Mouse (Mus musculus) C2C12 (cell line): ENCODE measurements around the gene Dyrk3. TPM values are rescaled to one million over a fixed set of nuclear protein-coding genes. Genes with fewer than 3 reads are reported as not detected.

Experiments
- H3K27me3 ChIP-seq: one replicate; pipeline ENCODE4 v1.6.1; 2011; ENCODE audit not compliant: control insufficient read depth, insufficient read depth, insufficient read length
- H3K36me3 ChIP-seq: one replicate; pipeline ENCODE4 v1.6.1; 2011; ENCODE audit not compliant: control insufficient read depth, insufficient read depth
- H3K4me3 ChIP-seq: one replicate; pipeline ENCODE4 v1.5.1; 2011; ENCODE audit warnings: mild to moderate bottlenecking, control low read depth; ENCODE audit not compliant: poor library complexity, insufficient read depth, severe bottlenecking
- H3K79me2 ChIP-seq: one replicate; pipeline ENCODE4 v1.6.1; 2011; ENCODE audit not compliant: control insufficient read depth, insufficient read depth
- H3K79me3 ChIP-seq: one replicate; pipeline ENCODE4 v1.6.1; 2011; ENCODE audit warnings: low read depth, control low read depth
- H3ac ChIP-seq: one replicate; pipeline ENCODE3; 2011; ENCODE audit warnings: low read depth; ENCODE audit not compliant: control insufficient read depth, insufficient read length
- CEBPB ChIP-seq: IDR thresholded peaks from one replicate; pipeline ENCODE4 v1.6.1; 2011; ENCODE audit warnings: low read depth, mild to moderate bottlenecking, control low read depth, moderate library complexity
- CTCF ChIP-seq: IDR thresholded peaks from one replicate; pipeline ENCODE4 v1.5.1; 2011; ENCODE audit not compliant: control insufficient read depth, insufficient read depth, insufficient read length
- FOSL1 ChIP-seq: IDR thresholded peaks from one replicate; pipeline ENCODE4 v1.8.0; 2011; ENCODE audit warnings: mild to moderate bottlenecking, low read length; ENCODE audit not compliant: poor library complexity, insufficient read depth, severe bottlenecking
- MAX ChIP-seq: IDR thresholded peaks from one replicate; pipeline ENCODE4 v1.6.1; 2011; ENCODE audit warnings: mild to moderate bottlenecking, control low read depth
- MYOD1 ChIP-seq: IDR thresholded peaks from one replicate; pipeline ENCODE4 v1.6.1; 2011; ENCODE audit warnings: low read depth; ENCODE audit not compliant: control insufficient read depth, insufficient read length
- MYOG ChIP-seq: IDR thresholded peaks from one replicate; pipeline ENCODE4 v1.6.1; 2011; ENCODE audit not compliant: control insufficient read depth, insufficient read length; ENCODE audit errors: extremely low read depth
- USF1 ChIP-seq: IDR thresholded peaks from one replicate; pipeline ENCODE4 v1.6.1; 2011; ENCODE audit warnings: low read depth, mild to moderate bottlenecking, control low read depth, moderate library complexity
- polyA plus RNA-seq: library from polyadenylated mRNA; unstranded; fragments of >200 nt; fragmentation: generic; extraction: Trizol; gene quantifications from one replicate; pipeline ENCODE4 v1.2.1, GENCODE M21; 2012; ENCODE audit warnings: missing spikeins

Gene Dyrk3
- polyA plus RNA-seq, 1 experiment = 5.0 TPM

DNA sequence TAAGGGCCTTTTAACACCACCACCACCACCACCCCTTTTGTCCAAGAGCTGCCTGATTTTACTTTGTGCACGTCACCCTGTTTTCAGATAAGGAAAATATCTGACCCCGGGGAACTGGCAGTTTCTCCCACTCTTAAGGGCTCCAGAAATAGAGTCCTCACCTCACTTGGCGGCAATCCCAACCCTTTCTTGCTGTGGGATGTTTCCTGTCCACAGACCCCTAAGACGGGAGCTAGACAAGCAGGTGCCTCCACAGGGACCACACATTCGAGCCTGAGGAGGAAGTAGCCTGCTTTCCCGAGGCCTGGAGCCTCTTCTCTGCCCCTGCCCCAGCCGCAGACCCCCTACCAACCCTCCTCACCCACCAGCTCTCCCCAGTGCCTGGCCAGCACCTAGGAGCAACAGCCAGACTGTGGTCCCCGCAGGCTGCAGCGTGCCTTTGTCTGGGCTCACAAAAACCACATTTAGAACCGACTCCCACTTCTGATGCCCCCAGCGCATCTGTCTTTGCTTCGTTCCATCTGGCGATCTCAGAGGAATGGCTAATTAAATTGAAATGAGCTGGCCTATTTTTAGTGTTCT is 21.6 kb downstream of the Dyrk3 start:
- Histone ChIP-seq H3K36me3 (no peaks in the 10 kb centered on the region), H3K27me3 (no peaks in the 10 kb centered on the region), H3ac (no peak overlapping the region), H3K79me3 (no peaks in the 10 kb centered on the region), H3K79me2 (no peaks in the 10 kb centered on the region), H3K4me3 (no peak overlapping the region)
- TF ChIP-seq MAX (no peak), CTCF (no peak), CEBPB (no peak), MYOG (no peak), FOSL1 (no peak), USF1 (no peak), MYOD1 (no peak)

DNA sequence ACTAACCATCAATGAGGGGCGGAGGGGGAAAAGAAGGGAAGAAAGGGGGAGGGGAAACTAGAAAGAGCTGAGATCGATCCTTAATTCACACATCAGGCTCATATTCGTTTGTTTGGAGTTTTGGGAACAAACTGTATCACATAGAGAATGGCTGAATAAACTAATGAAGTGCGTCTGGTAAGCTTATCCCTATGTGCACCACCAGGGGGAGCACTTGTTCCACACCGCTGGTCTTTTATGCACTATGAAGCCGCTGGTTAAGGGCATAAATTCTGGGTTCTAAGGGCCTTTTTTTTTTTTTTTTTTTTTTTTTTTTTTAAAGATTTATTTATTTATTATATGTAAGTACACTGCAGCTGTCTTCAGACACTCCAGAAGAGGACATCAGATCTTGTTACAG is 22.2 kb downstream of the Dyrk3 start:
- Histone ChIP-seq H3K36me3 (no peaks in the 10 kb centered on the region), H3ac (no peak overlapping the region), H3K79me2 (no peaks in the 10 kb centered on the region), H3K79me3 (no peaks in the 10 kb centered on the region), H3K4me3 (no peak overlapping the region), H3K27me3 (no peaks in the 10 kb centered on the region)
- TF ChIP-seq MYOG (no peak), CEBPB (no peak), CTCF (peak; percentile 68), MYOD1 (no peak)

DNA sequence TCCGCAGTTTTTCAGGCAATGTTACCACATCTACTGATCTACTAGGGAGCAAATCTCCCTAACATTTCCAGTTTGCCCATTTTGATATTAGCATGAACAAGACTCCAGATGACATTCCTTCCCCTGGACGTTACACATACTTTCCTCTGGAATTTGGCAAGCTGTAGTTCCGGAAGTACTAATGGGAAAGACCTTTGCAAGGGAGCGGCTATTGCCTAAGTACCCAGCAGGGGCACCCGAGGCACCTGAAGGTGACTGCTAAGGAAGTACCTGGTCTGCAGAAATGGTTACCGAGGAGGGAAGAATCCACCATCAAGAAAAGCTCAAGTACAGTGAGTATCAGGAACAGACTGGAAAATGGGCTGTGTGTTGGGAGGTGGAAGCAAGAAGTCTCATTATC is 25.6 kb downstream of the Dyrk3 start:
- Histone ChIP-seq H3K27me3 (no peaks in the 10 kb centered on the region), H3K79me3 (no peaks in the 10 kb centered on the region), H3K79me2 (no peaks in the 10 kb centered on the region), H3K36me3 (no peaks in the 10 kb centered on the region), H3ac (no peak overlapping the region), H3K4me3 (no peak overlapping the region)
- no peak for TF ChIP-seq MYOD1
- TF ChIP-seq CTCF = no peak
- no peak for TF ChIP-seq CEBPB
- no peak for TF ChIP-seq FOSL1
- TF ChIP-seq MAX = no peak

- no peak overlapping the region for H3K4me3 ChIP-seq
- H3K36me3 ChIP-seq = no peaks in the 10 kb centered on the region
- H3K27me3 ChIP-seq = no peaks in the 10 kb centered on the region
- no peak overlapping the region for H3ac ChIP-seq
- H3K79me2 ChIP-seq = no peaks in the 10 kb centered on the region
- no peaks in the 10 kb centered on the region for H3K79me3 ChIP-seq
- TF ChIP-seq FOSL1 (no peak), MYOD1 (no peak), MAX (no peak), MYOG (no peak), CTCF (no peak), USF1 (no peak), CEBPB (no peak)
These were observed 27.5 kb downstream of the Dyrk3 start for GRCm38 (mm10) chr1:131110525-131111106.

DNA sequence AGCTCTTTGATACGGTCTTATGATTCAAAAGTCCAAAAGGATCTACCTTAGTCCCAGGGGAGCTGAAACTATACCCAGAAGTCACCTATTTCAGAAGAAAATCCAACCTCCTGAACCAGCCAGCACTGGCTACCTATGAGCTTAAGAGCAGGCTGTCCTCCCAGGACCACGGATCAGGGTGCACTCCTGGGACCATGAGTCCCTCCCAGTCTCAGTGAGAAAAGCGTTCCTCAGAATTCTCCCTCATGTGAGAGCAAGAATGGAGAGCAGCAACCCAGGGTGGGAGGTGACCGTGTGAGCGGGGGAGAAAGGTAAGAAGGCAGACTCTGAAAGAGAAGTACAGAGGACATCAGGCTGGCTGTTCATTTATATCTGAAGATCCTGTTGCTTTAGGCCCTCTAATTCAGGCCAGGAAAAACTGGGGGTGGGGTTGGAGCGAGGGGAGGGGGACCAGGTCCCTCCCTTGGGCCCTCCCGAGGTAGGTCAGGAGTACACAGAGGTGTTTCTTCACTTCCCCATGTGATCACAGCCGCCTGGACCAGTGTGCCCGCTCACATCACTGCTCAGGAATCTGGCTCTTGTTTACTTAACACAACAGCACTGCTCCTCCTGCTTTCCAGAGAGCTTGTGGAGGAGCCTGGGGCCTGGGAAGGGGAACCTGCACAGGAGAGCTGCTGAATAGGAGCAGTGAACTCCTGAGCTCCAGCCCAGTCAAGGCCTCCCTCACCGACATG is 30.4 kb downstream of the Dyrk3 start:
- no peak overlapping the region for H3K4me3 ChIP-seq
- TF ChIP-seq FOSL1 (no peak), CEBPB (peak; percentile 8)
- peaks cover 4% of the 10 kb centered on the region for H3K27me3 ChIP-seq
- H3ac ChIP-seq = no peak overlapping the region
- H3K79me2 ChIP-seq = no peaks in the 10 kb centered on the region
- no peaks in the 10 kb centered on the region for H3K79me3 ChIP-seq
- H3K36me3 ChIP-seq = no peaks in the 10 kb centered on the region

GRCm38 (mm10) chr1:131103776-131104424 is 34.2 kb downstream of the Dyrk3 start:
- H3K36me3 ChIP-seq = no peaks in the 10 kb centered on the region
- H3K27me3 ChIP-seq = peaks cover 4% of the 10 kb centered on the region
- TF ChIP-seq USF1 (no peak), MAX (no peak), MYOG (no peak), MYOD1 (no peak), FOSL1 (no peak), CTCF (no peak), CEBPB (no peak)
- H3K4me3 ChIP-seq = no peak overlapping the region
- H3K79me3 ChIP-seq = no peaks in the 10 kb centered on the region
- no peaks in the 10 kb centered on the region for H3K79me2 ChIP-seq
- no peak overlapping the region for H3ac ChIP-seq
